Mouse (Mus musculus) lung, postnatal 0 days (tissue): Measurements from ENCODE around the gene Il9r. TPM values are rescaled to one million over a fixed set of nuclear protein-coding genes. Genes with fewer than 3 reads are reported as not detected.

Experiments
- ATAC-seq: fragments of 200-750 bp; cut with Nextera tagmentation; 2 replicates; pipeline ENCODE4 v1.8.0; 2017; ENCODE audit warnings: moderate library complexity
- DNase-seq: peaks from one replicate; pipeline ENCODE4 v3.0.0-alpha.2; 2016; ENCODE audit warnings: low spot score
- H3K27ac ChIP-seq: fragments of 300-500 bp; sonication (generic); 2 replicates; pipeline ENCODE4 v1.5.1; 2014; ENCODE audit warnings: antibody characterized with exemption, mild to moderate bottlenecking, low read length, mixed read lengths
- H3K27me3 ChIP-seq: fragments of 300-500 bp; sonication (generic); replicated peaks from 2 replicates; pipeline ENCODE4 v1.6.1; 2014; ENCODE audit warnings: low read length, mixed read lengths; ENCODE audit not compliant: insufficient read depth
- H3K36me3 ChIP-seq: fragments of 300-500 bp; sonication (generic); 2 replicates; pipeline ENCODE4 v1.6.1; 2014; ENCODE audit warnings: low read length, mixed read lengths; ENCODE audit not compliant: insufficient read depth
- H3K4me1 ChIP-seq: fragments of 300-500 bp; sonication (generic); 2 replicates; pipeline ENCODE4 v1.6.1; 2014; ENCODE audit warnings: antibody characterized with exemption, low read depth, low read length, mixed read lengths; ENCODE audit not compliant: insufficient read depth
- H3K4me2 ChIP-seq: fragments of 300-500 bp; sonication (generic); replicated peaks from 2 replicates; pipeline ENCODE4 v1.6.1; 2014; ENCODE audit warnings: low read depth, mild to moderate bottlenecking, low read length, moderate library complexity, mixed read lengths
- H3K4me3 ChIP-seq: fragments of 300-500 bp; sonication (generic); 2 replicates; pipeline ENCODE4 v1.5.1; 2014; ENCODE audit warnings: low read depth, low read length
- H3K9ac ChIP-seq: fragments of 300-500 bp; sonication (generic); replicated peaks from 2 replicates; pipeline ENCODE4 v1.6.1; 2014; ENCODE audit warnings: low read depth, mild to moderate bottlenecking
- H3K9me3 ChIP-seq: fragments of 300-500 bp; sonication (generic); 2 replicates; pipeline ENCODE4 v1.6.1; 2016; ENCODE audit warnings: low read length, mixed read lengths
- CTCF ChIP-seq: IDR thresholded peaks from 2 replicates; pipeline ENCODE4 v1.5.1; 2016; ENCODE audit warnings: antibody characterized with exemption, mild to moderate bottlenecking
- EP300 ChIP-seq: IDR thresholded peaks from 2 replicates; pipeline ENCODE4 v1.6.1; 2016; ENCODE audit warnings: antibody characterized with exemption, mild to moderate bottlenecking, control low read depth
- WGBS: fragments of 180-500 bp; shearing (Covaris S2); extraction: QIAGEN DNeasy Blood & Tissue Kit; methylation state at CpG from one replicate; pipeline ENCODE4 v1.1.7; 2014; 5-methylcytosine and 5-hydroxymethylcytosine counted together
- polyA plus RNA-seq: library from polyadenylated mRNA; unstranded; fragments of >200 nt; fragmentation: Nextera tagmentation; extraction: Ambion mirVana; gene quantifications from 2 replicates; pipeline ENCODE4 v1.2.1, GENCODE M21; 2015

Il9r gene
- polyA plus RNA-seq, 1 experiment from 2014 or later: 0.05 TPM

- no peak overlapping the region for H3K9ac ChIP-seq
- H3K4me3 ChIP-seq: no peak overlapping the region
- ATAC-seq (peak; percentile 38; the same call in 1 of the 2 replicates), DNase-seq (no peak)
- no peaks in the 10 kb centered on the region for H3K27me3 ChIP-seq
- H3K9me3 ChIP-seq: no peaks in the 10 kb centered on the region
- no peaks in the 10 kb centered on the region for H3K4me1 ChIP-seq
- no peak overlapping the region for H3K4me2 ChIP-seq
- WGBS: 63% methylated on average over 7 of the region's 7 CpGs
- TF ChIP-seq EP300 (no peak), CTCF (no peak)
- no peak overlapping the region for H3K27ac ChIP-seq
- H3K36me3 ChIP-seq: peaks cover 23% of the 10 kb centered on the region; the same call in 1 of the 2 replicates
These were observed 43.3 kb upstream of the Il9r start for GRCm38 (mm10) chr11:32243205-32243955.

DNA sequence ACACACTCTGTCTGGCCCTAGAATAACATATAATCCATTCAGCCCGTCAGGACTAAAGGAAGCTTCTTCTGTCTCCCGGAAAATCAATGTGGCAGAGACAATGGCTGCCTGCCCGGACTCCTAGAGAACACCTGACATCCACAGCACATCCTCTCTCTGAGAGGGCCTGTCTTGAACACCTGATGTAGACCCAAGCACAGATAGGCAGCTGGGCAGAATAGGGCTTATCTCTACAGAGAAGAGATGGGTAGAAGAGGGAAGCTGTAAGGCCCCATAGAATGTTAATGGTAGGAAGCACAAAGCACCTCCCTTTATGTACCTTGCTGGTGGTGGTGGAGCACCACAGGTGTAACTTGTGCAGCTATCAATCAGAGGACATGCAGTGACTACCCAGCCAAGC lies 42.1 kb upstream of the Il9r start:
- ATAC-seq (no peak), DNase-seq (no peak)
- Histone ChIP-seq H3K27ac (no peak overlapping the region), H3K4me1 (no peaks in the 10 kb centered on the region; the same call in 1 of the 2 replicates), H3K9me3 (no peaks in the 10 kb centered on the region), H3K4me2 (no peak overlapping the region), H3K4me3 (no peak overlapping the region), H3K27me3 (no peaks in the 10 kb centered on the region), H3K36me3 (peaks cover 18% of the 10 kb centered on the region; the same call in 1 of the 2 replicates), H3K9ac (no peak overlapping the region)
- TF ChIP-seq CTCF (no peak), EP300 (no peak)
- WGBS: 82% methylated on average over 3 of the region's 3 CpGs

DNA sequence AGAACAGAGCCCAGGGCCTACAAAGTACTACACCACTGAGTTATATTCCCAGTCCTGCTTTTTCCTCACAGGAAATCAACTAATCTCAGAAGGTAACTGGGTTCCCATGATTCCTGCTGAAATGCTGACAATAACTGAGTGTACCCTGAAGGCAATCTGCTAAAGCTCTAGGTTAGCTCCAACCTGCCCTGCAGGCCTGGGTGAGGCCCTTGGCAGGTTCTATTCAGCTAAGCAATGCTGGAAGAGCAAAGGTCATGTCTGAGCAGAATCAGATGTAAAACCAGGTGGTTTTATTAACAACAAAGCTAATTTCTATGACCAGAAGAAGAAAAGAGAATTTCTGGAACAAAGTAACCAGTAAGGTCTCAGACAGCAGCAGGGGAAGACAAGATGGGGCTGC lies 41.3 kb upstream of the Il9r start:
- Histone ChIP-seq H3K27me3 (no peaks in the 10 kb centered on the region), H3K4me1 (no peaks in the 10 kb centered on the region; the same call in 1 of the 2 replicates), H3K9ac (no peak overlapping the region), H3K4me3 (no peak overlapping the region), H3K36me3 (peaks cover 12% of the 10 kb centered on the region; the same call in 1 of the 2 replicates), H3K27ac (no peak overlapping the region), H3K4me2 (no peak overlapping the region), H3K9me3 (no peaks in the 10 kb centered on the region)
- DNase-seq: no peak
- ATAC-seq: no peak
- TF ChIP-seq EP300 (no peak), CTCF (no peak)

DNA sequence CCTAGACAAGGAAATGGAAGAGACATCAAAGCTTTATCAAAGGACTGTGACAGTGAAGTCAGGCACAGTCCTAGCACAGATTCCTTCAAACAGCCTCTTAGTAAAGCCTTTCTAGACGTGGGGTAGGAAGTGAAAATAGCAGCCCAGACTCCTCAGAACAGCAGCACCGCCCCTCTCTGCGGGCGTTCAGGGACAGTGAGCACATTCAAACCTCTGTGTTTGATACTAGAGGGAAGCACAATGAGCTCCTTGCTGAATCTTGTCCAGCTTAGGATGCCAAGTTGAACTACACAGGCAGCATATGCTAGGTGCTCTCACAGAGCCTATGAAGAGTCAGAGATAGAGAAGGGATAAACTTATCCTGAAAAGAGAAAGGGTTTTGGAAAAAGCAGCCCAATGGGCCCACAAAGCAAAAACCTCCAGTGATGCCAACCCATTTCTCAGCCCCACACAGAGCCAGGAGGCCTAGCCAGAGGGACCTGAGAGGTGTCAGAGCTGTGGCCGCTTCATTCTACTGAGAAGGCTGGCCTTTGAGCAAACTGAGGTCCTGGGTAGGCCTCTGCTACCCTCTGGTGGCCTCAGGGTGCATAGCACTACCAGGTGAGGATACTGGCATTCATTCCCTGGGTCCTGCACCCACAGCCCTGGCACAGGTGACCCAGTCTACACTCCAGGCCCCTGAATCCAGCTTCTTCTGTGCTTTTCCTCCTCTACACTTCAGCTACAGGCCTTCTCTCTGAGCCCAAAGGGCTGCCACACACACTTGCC lies 38.2 kb upstream of the Il9r start:
- Histone ChIP-seq H3K4me1 (no peaks in the 10 kb centered on the region; the same call in 1 of the 2 replicates), H3K27me3 (no peaks in the 10 kb centered on the region), H3K27ac (no peak overlapping the region), H3K9me3 (no peaks in the 10 kb centered on the region), H3K9ac (no peak overlapping the region), H3K4me2 (no peak overlapping the region), H3K36me3 (peaks cover 9% of the 10 kb centered on the region; the same call in 1 of the 2 replicates), H3K4me3 (no peak overlapping the region)
- TF ChIP-seq CTCF (peak; percentile 99), EP300 (no peak)
- DNase-seq (peak; percentile 77), ATAC-seq (peak; percentile 70)
- 62% methylated on average over 5 of the region's 5 CpGs for WGBS

- ATAC-seq (no peak), DNase-seq (no peak)
- Histone ChIP-seq H3K9ac (no peak overlapping the region), H3K4me3 (no peak overlapping the region), H3K4me1 (no peaks in the 10 kb centered on the region; the same call in 1 of the 2 replicates), H3K9me3 (no peaks in the 10 kb centered on the region), H3K36me3 (peaks cover 9% of the 10 kb centered on the region; the same call in 1 of the 2 replicates), H3K27ac (no peak overlapping the region), H3K27me3 (no peaks in the 10 kb centered on the region), H3K4me2 (no peak overlapping the region)
- 89% methylated on average over 3 of the region's 3 CpGs for WGBS
- TF ChIP-seq CTCF (no peak), EP300 (no peak)
These were observed 37.3 kb upstream of the Il9r start for GRCm38 (mm10) chr11:32237411-32237795.

- WGBS: 63% methylated on average over 9 of the region's 9 CpGs
- ATAC-seq (peak; percentile 24; the same call in 1 of the 2 replicates), DNase-seq (peak; percentile 68)
- Histone ChIP-seq H3K4me2 (no peak overlapping the region), H3K36me3 (peaks cover 9% of the 10 kb centered on the region; the same call in 1 of the 2 replicates), H3K4me3 (no peak overlapping the region), H3K9me3 (no peaks in the 10 kb centered on the region), H3K27me3 (no peaks in the 10 kb centered on the region), H3K4me1 (no peaks in the 10 kb centered on the region; the same call in 1 of the 2 replicates), H3K9ac (no peak overlapping the region), H3K27ac (no peak overlapping the region)
- TF ChIP-seq CTCF (peak; percentile 79), EP300 (no peak)
These were observed 36.8 kb upstream of the Il9r start for GRCm38 (mm10) chr11:32236712-32237410.
